Mouse (Mus musculus): ENCODE measurements around the gene Ftsj1. TPM values are rescaled to one million over a fixed set of nuclear protein-coding genes. Genes with fewer than 3 reads are reported as not detected.

The Ftsj1 gene
- polyA plus RNA-seq, 1 experiment from 2014 or later, result 55.7 TPM

DNA sequence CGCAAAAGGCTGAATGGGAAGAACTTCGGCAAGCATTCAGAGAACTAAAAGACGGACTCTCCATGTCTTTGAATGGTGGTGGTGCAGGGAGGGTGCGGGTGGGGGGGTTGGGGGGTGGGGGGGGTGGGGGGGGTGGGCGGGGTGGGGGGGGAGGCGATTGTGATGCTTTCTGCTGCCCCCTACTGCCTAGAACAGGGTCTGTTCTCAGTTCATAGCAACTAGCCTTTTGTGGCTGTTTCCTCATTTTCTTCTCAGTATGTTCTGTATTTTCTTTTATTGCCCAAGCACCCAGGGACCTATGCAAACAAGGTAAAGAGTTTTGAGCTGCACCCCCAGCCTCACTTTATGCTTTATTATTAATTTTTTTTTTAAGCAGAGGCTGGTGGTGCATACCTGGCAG, 3.6 kb upstream of the Ftsj1 start:
- Histone ChIP-seq H3K27ac (ENCODE audit: low read depth, low read length) (no peak overlapping the region), H3K4me3 (ENCODE audit: low read depth, low read length) (no peak overlapping the region), H3K9me3 (ENCODE audit: control insufficient read depth, low read length) (no peaks in the 10 kb centered on the region), H3K27me3 (ENCODE audit: control insufficient read depth, insufficient read depth, low read length) (no peaks in the 10 kb centered on the region), H3K9ac (ENCODE audit: low read length) (no peak overlapping the region), H3K4me1 (ENCODE audit: control insufficient read depth, insufficient read depth, low read length) (no peaks in the 10 kb centered on the region), H3K36me3 (ENCODE audit: control insufficient read depth, insufficient read depth, low read length) (no peaks in the 10 kb centered on the region), H3K4me2 (ENCODE audit: low read depth) (no peak overlapping the region)
- ATAC-seq (ENCODE audit: insufficient read depth, low FRiP score, low TSS enrichment), result no peak
- WGBS, result 24% methylated on average over 4 of the region's 6 CpGs
- DNase-seq (ENCODE audit: low spot score), result no peak

DNA sequence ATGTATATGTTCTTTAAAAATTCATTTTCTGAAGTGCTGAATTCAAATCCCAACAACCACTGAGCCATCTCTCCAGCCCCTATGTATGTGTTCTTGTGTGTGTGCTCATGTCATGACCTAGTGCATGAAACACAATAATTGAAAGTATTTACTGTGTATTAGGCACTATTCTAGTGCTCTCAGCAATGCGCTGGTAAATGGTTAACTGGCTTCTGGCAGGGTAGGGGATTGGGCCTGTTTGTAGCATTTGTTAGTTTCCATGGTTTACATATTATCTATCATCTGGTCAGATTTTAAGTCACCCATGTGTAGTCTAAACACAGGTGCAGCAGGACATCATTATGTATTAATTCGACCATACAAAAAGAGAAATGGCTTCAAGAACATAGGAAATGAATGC, 1.5 kb upstream of the Ftsj1 start:
- WGBS, result 69% methylated on average over 2 of the region's 2 CpGs

DNA sequence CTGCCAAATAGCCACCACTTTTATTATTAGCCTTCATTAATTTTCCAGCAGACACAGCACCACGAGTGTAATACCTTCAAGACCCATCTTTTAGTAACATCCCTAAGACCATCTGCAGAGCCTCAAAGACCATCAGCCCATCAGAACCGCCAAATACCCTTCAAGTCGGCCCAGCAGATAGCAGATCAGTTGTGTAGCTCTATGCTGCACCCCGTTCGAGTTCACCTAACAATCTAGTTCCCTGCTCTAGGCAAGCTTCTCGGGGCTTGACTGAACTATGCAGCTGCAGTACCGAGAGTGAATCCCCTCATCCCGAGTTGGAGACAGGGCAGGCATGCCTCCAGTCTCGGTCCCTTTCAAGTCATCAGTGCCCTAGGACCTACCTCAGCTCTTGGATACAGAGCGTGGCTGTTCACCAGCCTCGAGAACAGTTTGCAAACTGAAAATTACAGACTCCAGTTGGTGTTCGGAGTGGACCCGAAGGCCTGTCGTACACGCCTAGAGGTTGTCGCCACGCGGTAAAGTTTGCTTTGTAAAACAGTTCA, 345 bp downstream of the Ftsj1 start:
- Histone ChIP-seq H3K27ac (ENCODE audit: low read depth, low read length) (no peak overlapping the region), H3K4me2 (ENCODE audit: low read depth) (peak overlapping the region; percentile 57), H3K4me3 (ENCODE audit: low read depth, low read length) (peak overlapping the region; percentile 55), H3K27me3 (ENCODE audit: control insufficient read depth, insufficient read depth, low read length) (no peaks in the 10 kb centered on the region), H3K4me1 (ENCODE audit: control insufficient read depth, insufficient read depth, low read length) (no peaks in the 10 kb centered on the region), H3K36me3 (ENCODE audit: control insufficient read depth, insufficient read depth, low read length) (no peaks in the 10 kb centered on the region), H3K9ac (ENCODE audit: low read length) (peak overlapping the region; percentile 59), H3K9me3 (ENCODE audit: control insufficient read depth, low read length) (no peaks in the 10 kb centered on the region)
- 15% methylated on average over 18 of the region's 18 CpGs for WGBS
- DNase-seq (ENCODE audit: low spot score) (no peak), ATAC-seq (ENCODE audit: insufficient read depth, low FRiP score, low TSS enrichment) (peak; percentile 67)

More for the DNA sequence above, 1.5 kb upstream of the Ftsj1 start:
- H3K36me3 ChIP-seq (ENCODE audit: control insufficient read depth, insufficient read depth, low read length), result no peaks in the 10 kb centered on the region
- no peak overlapping the region for H3K4me2 ChIP-seq (ENCODE audit: low read depth)
- H3K27me3 ChIP-seq (ENCODE audit: control insufficient read depth, insufficient read depth, low read length), result no peaks in the 10 kb centered on the region
- H3K27ac ChIP-seq (ENCODE audit: low read depth, low read length), result no peak overlapping the region
- H3K9me3 ChIP-seq (ENCODE audit: control insufficient read depth, low read length), result no peaks in the 10 kb centered on the region
- H3K4me3 ChIP-seq (ENCODE audit: low read depth, low read length), result no peak overlapping the region
- DNase-seq (ENCODE audit: low spot score), result no peak
- no peak for ATAC-seq (ENCODE audit: insufficient read depth, low FRiP score, low TSS enrichment)
- no peak overlapping the region for H3K9ac ChIP-seq (ENCODE audit: low read length)
- no peaks in the 10 kb centered on the region for H3K4me1 ChIP-seq (ENCODE audit: control insufficient read depth, insufficient read depth, low read length)

DNA sequence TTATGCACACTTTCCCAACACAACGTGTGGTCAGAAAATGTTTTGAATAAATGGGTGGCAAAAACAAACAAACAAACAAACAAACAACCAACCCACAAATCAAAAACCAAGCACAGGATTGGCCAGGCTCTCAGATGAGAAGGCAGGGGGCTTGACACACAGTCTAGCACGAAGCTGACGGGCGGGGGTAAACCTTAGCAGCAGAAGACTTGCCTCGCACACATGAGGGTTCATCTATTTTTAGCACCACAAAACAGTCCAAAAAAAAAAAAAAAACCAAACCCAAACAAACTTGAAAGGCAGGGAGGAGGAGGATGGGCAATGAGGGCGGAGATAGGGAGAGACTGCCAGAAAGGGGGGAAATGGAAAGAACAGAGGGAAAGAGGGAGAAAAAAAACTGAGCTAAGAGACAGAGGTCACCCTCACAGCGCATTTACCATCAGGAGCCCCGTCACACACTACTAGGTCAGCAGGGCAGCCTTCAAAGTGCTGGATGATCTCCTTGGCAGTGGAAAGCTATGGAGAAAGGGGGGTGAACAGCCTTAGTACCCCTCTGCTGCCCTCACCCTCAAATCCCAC, 3.6 kb downstream of the Ftsj1 start:
- no peak overlapping the region for H3K4me2 ChIP-seq (ENCODE audit: low read depth)
- no peak overlapping the region for H3K27ac ChIP-seq (ENCODE audit: low read depth, low read length)
- no peaks in the 10 kb centered on the region for H3K9me3 ChIP-seq (ENCODE audit: control insufficient read depth, low read length)
- no peaks in the 10 kb centered on the region for H3K4me1 ChIP-seq (ENCODE audit: control insufficient read depth, insufficient read depth, low read length)
- H3K4me3 ChIP-seq (ENCODE audit: low read depth, low read length), result no peak overlapping the region
- no peak overlapping the region for H3K9ac ChIP-seq (ENCODE audit: low read length)
- no peaks in the 10 kb centered on the region for H3K36me3 ChIP-seq (ENCODE audit: control insufficient read depth, insufficient read depth, low read length)
- H3K27me3 ChIP-seq (ENCODE audit: control insufficient read depth, insufficient read depth, low read length), result no peaks in the 10 kb centered on the region
- no peak for ATAC-seq (ENCODE audit: insufficient read depth, low FRiP score, low TSS enrichment)
- WGBS, result 88% methylated on average over 8 of the region's 8 CpGs
- DNase-seq (ENCODE audit: low spot score), result no peak

DNA sequence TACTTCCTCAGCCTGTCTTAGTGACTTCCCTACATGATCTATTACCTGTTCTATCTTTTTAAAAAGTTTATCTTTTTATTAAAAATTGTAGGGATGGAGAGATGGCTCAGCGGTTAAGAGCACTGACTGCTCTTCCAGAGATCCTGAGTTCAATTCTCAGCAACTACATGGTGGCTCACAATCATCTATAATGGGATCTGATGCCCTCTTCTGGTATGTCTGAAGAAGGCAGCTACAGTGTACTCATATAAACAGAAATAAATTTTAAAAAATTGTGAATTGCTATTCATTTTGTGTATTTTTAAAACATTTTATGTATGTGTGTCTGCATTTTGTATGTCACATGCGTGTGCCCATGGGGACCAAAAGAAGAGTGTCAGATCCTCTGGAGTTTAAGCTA, 4.5 kb downstream of the Ftsj1 start:
- H3K4me3 ChIP-seq (ENCODE audit: low read depth, low read length), result no peak overlapping the region
- no peak overlapping the region for H3K9ac ChIP-seq (ENCODE audit: low read length)
- H3K36me3 ChIP-seq (ENCODE audit: control insufficient read depth, insufficient read depth, low read length), result no peaks in the 10 kb centered on the region
- no peaks in the 10 kb centered on the region for H3K27me3 ChIP-seq (ENCODE audit: control insufficient read depth, insufficient read depth, low read length)
- H3K4me2 ChIP-seq (ENCODE audit: low read depth), result no peak overlapping the region
- no peaks in the 10 kb centered on the region for H3K9me3 ChIP-seq (ENCODE audit: control insufficient read depth, low read length)
- no peak for ATAC-seq (ENCODE audit: insufficient read depth, low FRiP score, low TSS enrichment)
- H3K4me1 ChIP-seq (ENCODE audit: control insufficient read depth, insufficient read depth, low read length), result no peaks in the 10 kb centered on the region
- WGBS, result 84% methylated on average over 2 of the region's 2 CpGs
- no peak overlapping the region for H3K27ac ChIP-seq (ENCODE audit: low read depth, low read length)
- no peak for DNase-seq (ENCODE audit: low spot score)

DNA sequence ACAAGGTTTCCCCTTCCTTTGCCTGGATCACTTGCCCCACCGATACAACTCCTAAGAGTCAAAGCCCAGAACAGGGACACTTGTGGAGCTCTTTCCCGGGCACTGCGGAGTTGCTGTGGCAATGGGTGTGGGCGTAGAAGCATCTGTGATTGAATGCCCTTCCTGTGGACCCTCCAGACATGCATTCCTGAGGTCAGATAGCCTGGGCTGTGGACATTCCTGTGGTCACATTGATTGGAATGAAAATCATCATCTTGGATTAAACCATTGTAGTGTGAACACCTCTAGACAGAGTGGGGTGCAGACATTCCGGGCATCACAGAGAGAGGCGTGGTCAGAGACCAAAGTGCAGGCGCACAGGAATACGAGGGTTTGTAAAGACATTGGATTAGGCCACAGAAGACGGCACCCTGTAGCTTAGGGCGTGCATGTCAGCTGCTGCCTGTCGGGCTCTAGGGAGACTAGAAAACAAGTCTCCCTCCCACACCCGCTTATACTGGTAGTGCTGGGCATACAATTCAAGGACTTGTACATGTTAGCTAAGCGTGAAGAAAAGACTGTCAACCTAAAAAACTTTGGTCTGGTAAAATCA, 13.3 kb downstream of the Ftsj1 start:
- 77% methylated on average over 13 of the region's 13 CpGs for WGBS
- no peaks in the 10 kb centered on the region for H3K9me3 ChIP-seq (ENCODE audit: control insufficient read depth, low read length)
- H3K27ac ChIP-seq (ENCODE audit: low read depth, low read length), result no peak overlapping the region
- no peaks in the 10 kb centered on the region for H3K4me1 ChIP-seq (ENCODE audit: control insufficient read depth, insufficient read depth, low read length)
- no peak overlapping the region for H3K4me2 ChIP-seq (ENCODE audit: low read depth)
- H3K36me3 ChIP-seq (ENCODE audit: control insufficient read depth, insufficient read depth, low read length), result no peaks in the 10 kb centered on the region
- H3K9ac ChIP-seq (ENCODE audit: low read length), result no peak overlapping the region
- no peak for ATAC-seq (ENCODE audit: insufficient read depth, low FRiP score, low TSS enrichment)
- no peaks in the 10 kb centered on the region for H3K27me3 ChIP-seq (ENCODE audit: control insufficient read depth, insufficient read depth, low read length)
- no peak overlapping the region for H3K4me3 ChIP-seq (ENCODE audit: low read depth, low read length)
- no peak for DNase-seq (ENCODE audit: low spot score)

DNA sequence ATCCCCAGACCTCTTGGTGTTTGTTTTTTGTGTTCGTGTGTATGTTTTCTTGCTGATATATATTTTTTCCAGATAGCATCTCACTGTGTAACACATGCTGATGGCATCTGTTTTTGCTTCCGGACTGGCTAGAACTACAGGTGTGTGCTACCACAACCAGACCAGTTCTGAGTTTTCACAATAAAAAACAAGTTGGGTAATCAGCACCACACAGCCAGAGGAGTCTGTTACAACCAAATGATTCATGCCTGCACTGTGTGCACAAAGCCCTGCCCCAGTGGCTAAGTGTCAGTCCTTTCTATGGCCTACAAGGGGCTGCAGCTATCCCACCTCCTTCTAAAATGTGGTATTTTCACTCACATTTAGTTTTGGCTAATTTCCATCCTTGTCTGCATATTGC, 15.5 kb downstream of the Ftsj1 start:
- H3K4me1 ChIP-seq (ENCODE audit: control insufficient read depth, insufficient read depth, low read length), result no peaks in the 10 kb centered on the region
- no peak overlapping the region for H3K27ac ChIP-seq (ENCODE audit: low read depth, low read length)
- WGBS, result 94% methylated on average over 2 of the region's 2 CpGs
- no peaks in the 10 kb centered on the region for H3K27me3 ChIP-seq (ENCODE audit: control insufficient read depth, insufficient read depth, low read length)
- no peaks in the 10 kb centered on the region for H3K36me3 ChIP-seq (ENCODE audit: control insufficient read depth, insufficient read depth, low read length)
- H3K9ac ChIP-seq (ENCODE audit: low read length), result no peak overlapping the region
- DNase-seq (ENCODE audit: low spot score) (no peak), ATAC-seq (ENCODE audit: insufficient read depth, low FRiP score, low TSS enrichment) (no peak)
- H3K4me2 ChIP-seq (ENCODE audit: low read depth), result no peak overlapping the region
- no peaks in the 10 kb centered on the region for H3K9me3 ChIP-seq (ENCODE audit: control insufficient read depth, low read length)
- H3K4me3 ChIP-seq (ENCODE audit: low read depth, low read length), result no peak overlapping the region

DNA sequence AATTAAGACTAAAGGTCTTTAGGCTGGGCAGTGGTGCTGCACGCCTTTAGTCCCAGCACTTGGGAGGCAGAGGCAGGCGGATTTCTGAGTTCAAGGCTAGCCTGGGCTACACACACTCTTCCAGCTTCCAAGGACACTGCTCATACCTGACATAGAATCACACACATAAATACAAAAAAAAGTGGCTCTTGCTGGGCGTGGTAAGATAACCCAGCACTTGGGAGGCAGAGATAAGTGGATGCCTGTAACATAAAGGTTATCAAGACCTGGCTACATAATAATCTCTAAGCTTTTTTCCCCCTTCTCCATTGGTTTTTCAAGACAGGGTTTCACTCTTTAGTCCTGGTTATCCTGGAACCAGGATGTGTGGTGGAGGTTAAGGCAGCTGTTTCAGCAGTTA, 18.6 kb downstream of the Ftsj1 start:
- DNase-seq (ENCODE audit: low spot score), result no peak
- WGBS, result 74% methylated on average over 3 of the region's 3 CpGs
- H3K36me3 ChIP-seq (ENCODE audit: control insufficient read depth, insufficient read depth, low read length), result no peaks in the 10 kb centered on the region
- no peak overlapping the region for H3K4me2 ChIP-seq (ENCODE audit: low read depth)
- no peak for ATAC-seq (ENCODE audit: insufficient read depth, low FRiP score, low TSS enrichment)
- H3K9me3 ChIP-seq (ENCODE audit: control insufficient read depth, low read length), result no peaks in the 10 kb centered on the region
- no peaks in the 10 kb centered on the region for H3K4me1 ChIP-seq (ENCODE audit: control insufficient read depth, insufficient read depth, low read length)
- no peaks in the 10 kb centered on the region for H3K27me3 ChIP-seq (ENCODE audit: control insufficient read depth, insufficient read depth, low read length)
- no peak overlapping the region for H3K27ac ChIP-seq (ENCODE audit: low read depth, low read length)
- H3K4me3 ChIP-seq (ENCODE audit: low read depth, low read length), result no peak overlapping the region
- H3K9ac ChIP-seq (ENCODE audit: low read length), result no peak overlapping the region

DNA sequence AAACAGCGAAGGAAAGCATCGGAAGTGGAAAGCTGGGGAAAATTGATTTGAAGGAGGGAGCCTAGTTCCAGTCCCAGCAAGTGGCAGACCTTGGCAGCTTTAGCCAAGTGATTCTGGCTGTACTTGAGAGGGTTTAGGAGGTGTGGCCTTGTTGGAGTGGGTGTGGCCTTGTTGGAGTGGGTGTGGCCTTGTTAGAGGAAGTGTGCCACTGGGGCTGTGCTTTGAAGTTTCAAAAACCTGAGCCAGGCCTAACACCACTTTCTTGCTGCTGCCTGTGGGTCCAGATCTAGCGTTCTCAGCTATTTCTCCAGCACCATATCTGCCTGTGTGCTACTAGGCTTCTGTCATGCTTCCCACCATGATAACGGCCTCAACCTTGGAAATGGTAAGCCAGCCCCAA, 21.9 kb downstream of the Ftsj1 start:
- Histone ChIP-seq H3K27ac (ENCODE audit: low read depth, low read length) (no peak overlapping the region), H3K4me1 (ENCODE audit: control insufficient read depth, insufficient read depth, low read length) (no peaks in the 10 kb centered on the region), H3K4me2 (ENCODE audit: low read depth) (no peak overlapping the region), H3K36me3 (ENCODE audit: control insufficient read depth, insufficient read depth, low read length) (no peaks in the 10 kb centered on the region), H3K4me3 (ENCODE audit: low read depth, low read length) (no peak overlapping the region), H3K9ac (ENCODE audit: low read length) (no peak overlapping the region), H3K27me3 (ENCODE audit: control insufficient read depth, insufficient read depth, low read length) (no peaks in the 10 kb centered on the region), H3K9me3 (ENCODE audit: control insufficient read depth, low read length) (no peaks in the 10 kb centered on the region)
- DNase-seq (ENCODE audit: low spot score) (no peak), ATAC-seq (ENCODE audit: insufficient read depth, low FRiP score, low TSS enrichment) (no peak)
- 79% methylated on average over 4 of the region's 4 CpGs for WGBS

Data from neural tube, embryonic 11.5 days (tissue).